Mouse (Mus musculus) C2C12 (cell line): ENCODE data around the gene Rock2.

ENCODE experiments used
- CTCF ChIP-seq: IDR thresholded peaks from one replicate; pipeline ENCODE4 v1.5.1; 2011; ENCODE audit not compliant: control insufficient read depth, insufficient read depth, insufficient read length
- MYOD1 ChIP-seq: IDR thresholded peaks from one replicate; pipeline ENCODE4 v1.6.1; 2011; ENCODE audit warnings: low read depth; ENCODE audit not compliant: control insufficient read depth, insufficient read length

DNA sequence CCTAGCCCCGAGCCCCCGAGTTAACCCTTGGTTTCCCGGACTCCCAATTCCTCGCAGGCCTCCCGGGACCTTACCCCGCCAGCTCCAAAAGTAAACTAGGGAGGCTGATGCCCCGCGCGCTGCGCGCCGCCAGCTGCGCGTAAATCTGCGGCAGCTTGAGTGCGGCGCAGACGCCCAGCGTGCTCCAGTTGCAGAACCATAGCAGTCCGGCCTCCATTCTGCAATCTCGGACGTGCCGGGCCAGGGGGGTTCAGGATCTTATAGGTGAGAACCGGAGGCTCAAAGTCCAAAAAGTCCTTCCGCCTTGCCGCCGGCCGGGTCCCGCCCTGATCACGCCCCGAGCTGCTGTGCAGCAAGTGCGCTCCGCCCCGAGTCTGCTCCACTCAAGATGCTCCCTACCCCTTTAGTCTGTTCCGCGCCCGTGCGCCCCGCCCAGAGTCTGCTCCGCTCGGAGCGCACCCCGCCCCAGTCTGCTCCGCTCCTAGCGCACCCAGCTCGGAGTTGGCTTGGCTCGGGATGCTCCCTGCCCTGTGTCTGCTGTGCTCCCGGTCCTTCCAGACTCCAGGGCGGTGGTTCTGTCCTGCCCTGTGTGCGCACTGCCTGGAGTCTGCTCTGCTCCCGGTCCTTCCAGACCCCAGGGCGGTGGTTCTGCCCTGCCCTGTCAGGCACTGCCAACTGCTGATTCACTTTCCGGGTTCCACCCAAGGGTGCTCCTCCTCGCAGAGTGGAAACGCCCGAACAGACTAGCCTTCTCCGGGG, 105.2 kb downstream of the Rock2 start, which contains the start of gene Pqlc3:
- no peak for TF ChIP-seq CTCF
- no peak for TF ChIP-seq MYOD1
